Mouse (Mus musculus) kidney, adult 18-20 months (tissue): ENCODE measurements at regions not wholly inside any gene's neighbourhood (a gene's known extent, or its start where the extent isn't known, plus 50 kb on each side); places are given as distances from the start of the nearest gene placed in this dataset.

Experiments
- DNase-seq: peaks from one replicate; pipeline ENCODE4 v3.0.0; 2021

- no peak for DNase-seq
These were observed 149.9 kb downstream of the Map2k4 start for GRCm38 (mm10) chr11:65638211-65638610.

GRCm38 (mm10) chr11:65637206-65637605, 150.9 kb downstream of the Map2k4 start:
- no peak for DNase-seq

GRCm38 (mm10) chr11:65635307-65635706, 152.8 kb downstream of the Map2k4 start:
- DNase-seq: no peak

GRCm38 (mm10) chr11:65631164-65631563, 156.9 kb downstream of the Map2k4 start:
- peak; percentile 8 for DNase-seq

- DNase-seq: no peak
These were observed 157.7 kb downstream of the Map2k4 start for GRCm38 (mm10) chr11:65630436-65630835.

GRCm38 (mm10) chr11:65629320-65629719, 158.8 kb downstream of the Map2k4 start:
- no peak for DNase-seq

- DNase-seq: no peak
These were observed 169.1 kb downstream of the Map2k4 start for GRCm38 (mm10) chr11:65618976-65619375.

GRCm38 (mm10) chr11:65610536-65610935, 177.6 kb downstream of the Map2k4 start:
- DNase-seq: no peak

- no peak for DNase-seq
These were observed 179.0 kb downstream of the Map2k4 start for GRCm38 (mm10) chr11:65609056-65609455.

- DNase-seq: no peak
These were observed 190.6 kb downstream of the Map2k4 start for GRCm38 (mm10) chr11:65597298-65598076.

GRCm38 (mm10) chr11:65588491-65588890, 199.6 kb downstream of the Map2k4 start:
- DNase-seq: no peak

GRCm38 (mm10) chr11:65567831-65568230, 220.3 kb downstream of the Map2k4 start:
- no peak for DNase-seq

- no peak for DNase-seq
These were observed 229.9 kb downstream of the Map2k4 start for GRCm38 (mm10) chr11:65558236-65558635.

- DNase-seq: no peak
These were observed 237.0 kb downstream of the Map2k4 start for GRCm38 (mm10) chr11:65551073-65551472.

- DNase-seq: no peak
These were observed 243.8 kb downstream of the Map2k4 start for GRCm38 (mm10) chr11:65544281-65544680.

- no peak for DNase-seq
These were observed 244.5 kb downstream of the Map2k4 start for GRCm38 (mm10) chr11:65543581-65543980.

- no peak for DNase-seq
These were observed 251.0 kb downstream of the Map2k4 start for GRCm38 (mm10) chr11:65537046-65537630.

- DNase-seq: no peak
These were observed 252.2 kb downstream of the Map2k4 start for GRCm38 (mm10) chr11:65535726-65536442.

GRCm38 (mm10) chr11:65530744-65531143, 257.4 kb downstream of the Map2k4 start:
- DNase-seq: no peak

GRCm38 (mm10) chr11:65505106-65505865, 235.5 kb upstream of the Myocd start:
- DNase-seq: no peak

GRCm38 (mm10) chr11:65497979-65498378, 228.2 kb upstream of the Myocd start:
- DNase-seq: no peak

- no peak for DNase-seq
These were observed 227.6 kb upstream of the Myocd start for GRCm38 (mm10) chr11:65497415-65497814.

- DNase-seq: peak; percentile 57
These were observed 225.2 kb upstream of the Myocd start for GRCm38 (mm10) chr11:65495034-65495433.
